Comparison of ENCODE assay signal across 12 mouse cellular contexts in the genomic region with DNA sequence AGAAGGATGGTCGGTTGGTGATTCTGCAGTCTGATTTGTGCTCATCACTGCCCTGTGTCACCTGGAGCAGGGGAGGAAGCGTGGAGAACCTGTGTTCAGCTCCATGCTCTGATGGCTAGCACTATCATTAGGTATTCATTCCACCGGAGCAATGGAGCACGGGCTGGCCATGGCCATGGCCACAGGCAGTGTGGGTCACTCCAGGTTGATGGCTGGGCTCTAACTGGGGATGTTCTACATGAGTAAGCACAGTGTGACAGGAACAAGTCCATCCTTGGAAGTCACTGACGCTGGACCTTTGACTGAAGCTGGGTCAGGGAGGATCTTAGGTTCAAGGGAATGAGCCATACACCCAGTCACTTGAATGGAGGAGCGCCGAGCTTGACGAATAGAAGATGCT.
"Had no signal": no experiment of that assay in that cellular context is flagged by ENCODE, and none has a peak within 500 bp of the region (broad histone marks: within the 10 kb centered on the region; RNA-seq: fewer than 3 reads in every experiment).

No protein-coding gene starts in this region.

- H3K9me3 ChIP-seq: intestine, embryonic 15.5 days; limb, embryonic 15.5 days; liver, embryonic 12.5 days had no signal

- H3K4me3 ChIP-seq: intestine, embryonic 15.5 days; limb, embryonic 15.5 days; liver, embryonic 12.5 days; megakaryocyte, embryonic 14.5 days had no signal

- H3K27ac ChIP-seq: intestine, embryonic 15.5 days; limb, embryonic 15.5 days; liver, embryonic 12.5 days; macrophage had no signal

- H3K9ac ChIP-seq: intestine, embryonic 15.5 days; limb, embryonic 15.5 days; liver, embryonic 12.5 days; lung, embryonic 14.5 days had no signal

- H3K36me3 ChIP-seq: intestine, embryonic 15.5 days; limb, embryonic 15.5 days; liver, embryonic 12.5 days had no signal

- DNase-seq: lung, embryonic 14.5 days; lung, postnatal 14 days; right cerebral cortex, adult 18-20 months; right cerebral cortex, postnatal 25 days; thymus, postnatal 4 days had no signal

- ATAC-seq: intestine, embryonic 15.5 days; liver, embryonic 12.5 days; midbrain, embryonic 16.5 days had no signal

- H3K4me2 ChIP-seq: intestine, embryonic 15.5 days; limb, embryonic 15.5 days; liver, embryonic 12.5 days; lung, embryonic 14.5 days; midbrain, embryonic 11.5 days had no signal

- H3K27me3 ChIP-seq: intestine, embryonic 15.5 days; liver, embryonic 12.5 days had no signal

- H3K4me1 ChIP-seq: liver, embryonic 12.5 days; megakaryocyte, embryonic 14.5 days had no signal
